Mouse (Mus musculus): ENCODE measurements around the gene Tnf. TPM values are rescaled to one million over a fixed set of nuclear protein-coding genes. Genes with fewer than 3 reads are reported as not detected.

Gene Tnf
- polyA plus RNA-seq (2015; fragmentation: Nextera tagmentation; extraction: Ambion mirVana) = not detected in 2 replicates

DNA sequence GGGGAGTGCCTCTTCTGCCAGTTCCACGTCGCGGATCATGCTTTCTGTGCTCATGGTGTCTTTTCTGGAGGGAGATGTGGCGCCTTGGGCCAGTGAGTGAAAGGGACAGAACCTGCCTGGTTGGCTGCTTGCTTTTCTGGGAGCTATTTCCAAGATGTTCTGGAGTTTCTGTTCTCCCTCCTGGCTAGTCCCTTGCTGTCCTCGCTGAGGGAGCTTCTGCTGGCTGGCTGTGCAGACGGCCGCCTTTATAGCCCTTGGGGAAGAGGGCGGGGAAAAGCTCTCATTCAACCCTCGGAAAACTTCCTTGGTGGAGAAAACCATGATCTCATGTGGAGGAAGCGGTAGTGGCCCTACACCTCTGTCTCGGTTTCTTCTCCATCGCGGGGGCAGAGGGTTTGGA is at the start of gene Tnf:
Gene Tnf, minus strand, starts transcription at position 221 of the 400 bp plus-strand sequence.
- 51% methylated on average over 13 of the region's 13 CpGs for WGBS
- Histone ChIP-seq H3K4me1 (ENCODE audit: control insufficient read depth, insufficient read depth, low read length) (no peaks in the 10 kb centered on the region), H3K27me3 (ENCODE audit: control insufficient read depth, insufficient read depth, low read depth, low read length) (peaks cover 9% of the 10 kb centered on the region), H3K4me3 (ENCODE audit: low read depth, low read length) (no peak within 1 kb of the TSS), H3K36me3 (ENCODE audit: control insufficient read depth, insufficient read depth, low read length) (no peaks in the 10 kb centered on the region), H3K9ac (ENCODE audit: low read depth, low read length) (no peak within 1 kb of the TSS), H3K9me3 (replicated peaks; ENCODE audit: control insufficient read depth, low read length, poor library complexity, severe bottlenecking) (no peaks in the 10 kb centered on the region), H3K4me2 (ENCODE audit: low read length) (no peak within 1 kb of the TSS), H3K27ac (ENCODE audit: low read length) (no peak within 1 kb of the TSS)
- no peak for ATAC-seq

GRCm38 (mm10) chr17:35251162-35251719 is 49.4 kb upstream of the Tnf start:
- WGBS = 80% methylated on average over 15 of the region's 15 CpGs
- no peak for ATAC-seq

GRCm38 (mm10) chr17:35250348-35251120 is 48.7 kb upstream of the Tnf start:
- ATAC-seq = no peak
- WGBS = 84% methylated on average over 3 of the region's 3 CpGs
- no peaks in the 10 kb centered on the region for H3K27me3 ChIP-seq (ENCODE audit: control insufficient read depth, insufficient read depth, low read depth, low read length)

More at GRCm38 (mm10) chr17:35251162-35251719, 49.4 kb upstream of the Tnf start:
- Histone ChIP-seq H3K4me1 (ENCODE audit: control insufficient read depth, insufficient read depth, low read length) (no peaks in the 10 kb centered on the region), H3K4me3 (ENCODE audit: low read depth, low read length) (no peak overlapping the region), H3K9me3 (replicated peaks; ENCODE audit: control insufficient read depth, low read length, poor library complexity, severe bottlenecking) (no peaks in the 10 kb centered on the region), H3K27ac (ENCODE audit: low read length) (no peak overlapping the region), H3K9ac (ENCODE audit: low read depth, low read length) (no peak overlapping the region), H3K27me3 (ENCODE audit: control insufficient read depth, insufficient read depth, low read depth, low read length) (no peaks in the 10 kb centered on the region), H3K36me3 (ENCODE audit: control insufficient read depth, insufficient read depth, low read length) (peaks cover 61% of the 10 kb centered on the region), H3K4me2 (ENCODE audit: low read length) (no peak overlapping the region)

DNA sequence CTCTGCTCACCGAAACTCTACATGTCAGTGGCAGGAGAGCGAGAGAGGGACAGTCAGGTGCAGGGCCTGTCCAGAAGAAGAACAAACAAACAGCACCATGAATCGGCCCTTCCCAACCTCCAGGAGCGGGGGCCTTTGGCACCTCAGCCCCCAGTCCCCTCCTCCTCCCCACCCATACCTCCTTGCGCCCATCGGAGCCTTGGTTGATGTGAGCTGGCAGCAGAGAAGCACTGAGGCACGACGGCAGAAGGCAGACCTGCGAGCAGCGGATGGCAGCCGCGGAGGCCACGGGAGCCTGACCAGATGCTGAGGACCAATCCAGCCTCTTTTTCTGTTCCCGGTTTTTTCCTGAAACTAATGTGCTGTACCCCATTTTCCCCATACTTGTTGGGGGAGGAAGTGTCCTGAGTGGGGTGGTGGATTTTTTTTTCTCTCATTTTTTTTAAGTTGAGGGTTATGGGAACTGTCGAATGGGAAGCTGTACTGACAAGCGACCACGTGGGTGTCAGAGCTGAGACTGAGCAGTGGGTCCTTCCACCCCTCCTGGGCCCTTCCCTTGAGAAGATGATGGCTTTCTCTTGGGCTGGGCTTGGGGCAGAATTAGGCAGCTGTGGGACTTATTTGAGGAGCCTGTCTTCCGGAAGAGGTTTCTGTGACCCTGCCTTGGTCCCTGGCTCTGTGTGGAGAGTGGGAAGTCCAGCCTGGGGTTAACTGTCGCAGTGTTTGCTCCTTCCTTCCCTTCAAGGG is 47.8 kb upstream of the Tnf start:
- H3K36me3 ChIP-seq (ENCODE audit: control insufficient read depth, insufficient read depth, low read length) = peaks cover 70% of the 10 kb centered on the region
- ATAC-seq = no peak
- WGBS = 84% methylated on average over 19 of the region's 19 CpGs

More at GRCm38 (mm10) chr17:35250348-35251120, 48.7 kb upstream of the Tnf start:
- Histone ChIP-seq H3K4me3 (ENCODE audit: low read depth, low read length) (no peak overlapping the region), H3K9ac (ENCODE audit: low read depth, low read length) (no peak overlapping the region), H3K4me2 (ENCODE audit: low read length) (no peak overlapping the region), H3K9me3 (replicated peaks; ENCODE audit: control insufficient read depth, low read length, poor library complexity, severe bottlenecking) (no peaks in the 10 kb centered on the region), H3K36me3 (ENCODE audit: control insufficient read depth, insufficient read depth, low read length) (peaks cover 64% of the 10 kb centered on the region), H3K4me1 (ENCODE audit: control insufficient read depth, insufficient read depth, low read length) (peaks cover 2% of the 10 kb centered on the region), H3K27ac (ENCODE audit: low read length) (no peak overlapping the region)

DNA sequence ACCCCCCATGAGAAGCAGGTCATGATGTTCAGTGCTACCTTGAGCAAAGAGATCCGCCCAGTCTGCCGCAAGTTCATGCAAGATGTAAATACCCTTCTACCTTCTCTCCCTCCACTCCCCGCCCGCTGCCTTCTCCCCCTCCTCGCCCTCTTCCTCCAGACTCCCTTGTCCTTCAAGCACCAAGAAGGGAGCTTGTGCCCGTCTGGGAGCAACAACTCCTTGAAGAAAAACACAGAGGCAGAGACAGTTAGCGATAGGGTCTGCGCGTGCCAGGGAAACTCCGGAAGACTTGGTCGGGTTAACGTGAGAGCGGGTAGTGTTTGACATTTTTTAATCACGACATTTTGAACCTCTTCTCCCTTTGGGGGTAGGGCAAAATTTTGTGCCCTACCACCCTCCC is 47.2 kb upstream of the Tnf start:
- WGBS = 90% methylated on average over 14 of the region's 14 CpGs
- Histone ChIP-seq H3K36me3 (ENCODE audit: control insufficient read depth, insufficient read depth, low read length) (peaks cover 71% of the 10 kb centered on the region), H3K9me3 (replicated peaks; ENCODE audit: control insufficient read depth, low read length, poor library complexity, severe bottlenecking) (no peaks in the 10 kb centered on the region), H3K9ac (ENCODE audit: low read depth, low read length) (no peak overlapping the region), H3K27me3 (ENCODE audit: control insufficient read depth, insufficient read depth, low read depth, low read length) (no peaks in the 10 kb centered on the region), H3K4me1 (ENCODE audit: control insufficient read depth, insufficient read depth, low read length) (peaks cover 17% of the 10 kb centered on the region), H3K4me3 (ENCODE audit: low read depth, low read length) (no peak overlapping the region), H3K27ac (ENCODE audit: low read length) (no peak overlapping the region), H3K4me2 (ENCODE audit: low read length) (no peak overlapping the region)
- ATAC-seq = no peak

More for the DNA sequence above, 47.8 kb upstream of the Tnf start:
- no peaks in the 10 kb centered on the region for H3K27me3 ChIP-seq (ENCODE audit: control insufficient read depth, insufficient read depth, low read depth, low read length)
- no peak overlapping the region for H3K4me3 ChIP-seq (ENCODE audit: low read depth, low read length)
- H3K27ac ChIP-seq (ENCODE audit: low read length) = no peak overlapping the region
- H3K9me3 ChIP-seq (replicated peaks; ENCODE audit: control insufficient read depth, low read length, poor library complexity, severe bottlenecking) = no peaks in the 10 kb centered on the region
- no peak overlapping the region for H3K9ac ChIP-seq (ENCODE audit: low read depth, low read length)
- peaks cover 11% of the 10 kb centered on the region for H3K4me1 ChIP-seq (ENCODE audit: control insufficient read depth, insufficient read depth, low read length)
- no peak overlapping the region for H3K4me2 ChIP-seq (ENCODE audit: low read length)

- 84% methylated on average over 7 of the region's 7 CpGs for WGBS
- no peak for ATAC-seq
- no peaks in the 10 kb centered on the region for H3K27me3 ChIP-seq (ENCODE audit: control insufficient read depth, insufficient read depth, low read depth, low read length)
- no peak overlapping the region for H3K9ac ChIP-seq (ENCODE audit: low read depth, low read length)
- no peaks in the 10 kb centered on the region for H3K9me3 ChIP-seq (replicated peaks; ENCODE audit: control insufficient read depth, low read length, poor library complexity, severe bottlenecking)
- peaks cover 57% of the 10 kb centered on the region for H3K36me3 ChIP-seq (ENCODE audit: control insufficient read depth, insufficient read depth, low read length)
- H3K4me1 ChIP-seq (ENCODE audit: control insufficient read depth, insufficient read depth, low read length) = peaks cover 23% of the 10 kb centered on the region
- no peak overlapping the region for H3K4me2 ChIP-seq (ENCODE audit: low read length)
- H3K4me3 ChIP-seq (ENCODE audit: low read depth, low read length) = no peak overlapping the region
- no peak overlapping the region for H3K27ac ChIP-seq (ENCODE audit: low read length)
These were observed 45.3 kb upstream of the Tnf start for GRCm38 (mm10) chr17:35247144-35247543.

GRCm38 (mm10) chr17:35245731-35246623 is 44.2 kb upstream of the Tnf start:
- no peaks in the 10 kb centered on the region for H3K27me3 ChIP-seq (ENCODE audit: control insufficient read depth, insufficient read depth, low read depth, low read length)
- peaks cover 23% of the 10 kb centered on the region for H3K4me1 ChIP-seq (ENCODE audit: control insufficient read depth, insufficient read depth, low read length)
- no peak for ATAC-seq
- H3K4me3 ChIP-seq (ENCODE audit: low read depth, low read length) = no peak overlapping the region; the same call in 1 of the 2 replicates
- H3K9me3 ChIP-seq (replicated peaks; ENCODE audit: control insufficient read depth, low read length, poor library complexity, severe bottlenecking) = no peaks in the 10 kb centered on the region
- H3K36me3 ChIP-seq (ENCODE audit: control insufficient read depth, insufficient read depth, low read length) = peaks cover 52% of the 10 kb centered on the region
- WGBS = 79% methylated on average over 15 of the region's 15 CpGs
- peak overlapping the region; percentile 73; the same call in 1 of the 2 replicates for H3K4me2 ChIP-seq (ENCODE audit: low read length)
- H3K9ac ChIP-seq (ENCODE audit: low read depth, low read length) = no peak overlapping the region
- no peak overlapping the region for H3K27ac ChIP-seq (ENCODE audit: low read length)

GRCm38 (mm10) chr17:35244999-35245398 is 43.2 kb upstream of the Tnf start:
- Histone ChIP-seq H3K27me3 (ENCODE audit: control insufficient read depth, insufficient read depth, low read depth, low read length) (no peaks in the 10 kb centered on the region), H3K4me1 (ENCODE audit: control insufficient read depth, insufficient read depth, low read length) (peaks cover 33% of the 10 kb centered on the region), H3K27ac (ENCODE audit: low read length) (no peak overlapping the region), H3K9me3 (replicated peaks; ENCODE audit: control insufficient read depth, low read length, poor library complexity, severe bottlenecking) (no peaks in the 10 kb centered on the region), H3K4me3 (ENCODE audit: low read depth, low read length) (peak overlapping the region; percentile 8; the same call in 1 of the 2 replicates), H3K9ac (ENCODE audit: low read depth, low read length) (peak overlapping the region; percentile 42), H3K4me2 (ENCODE audit: low read length) (peak overlapping the region; percentile 73), H3K36me3 (ENCODE audit: control insufficient read depth, insufficient read depth, low read length) (peaks cover 44% of the 10 kb centered on the region)
- no peak for ATAC-seq
- 63% methylated on average over 2 of the region's 2 CpGs for WGBS

Measured in midbrain, embryonic 16.5 days (tissue).